Mouse (Mus musculus) bone marrow macrophage, adult 2 months (primary cell): Measurements from ENCODE around the gene Tmem179b.

Experiments used
- CTCF ChIP-seq: IDR thresholded peaks from 2 replicates; pipeline ENCODE4 v1.5.1; 2012; ENCODE audit warnings: low read depth, mild to moderate bottlenecking, low read length, moderate library complexity
- POLR2A ChIP-seq: IDR thresholded peaks from 2 replicates; pipeline ENCODE4 v1.6.1; 2012; ENCODE audit warnings: mild to moderate bottlenecking, low read depth, low read length, borderline replicate concordance

DNA sequence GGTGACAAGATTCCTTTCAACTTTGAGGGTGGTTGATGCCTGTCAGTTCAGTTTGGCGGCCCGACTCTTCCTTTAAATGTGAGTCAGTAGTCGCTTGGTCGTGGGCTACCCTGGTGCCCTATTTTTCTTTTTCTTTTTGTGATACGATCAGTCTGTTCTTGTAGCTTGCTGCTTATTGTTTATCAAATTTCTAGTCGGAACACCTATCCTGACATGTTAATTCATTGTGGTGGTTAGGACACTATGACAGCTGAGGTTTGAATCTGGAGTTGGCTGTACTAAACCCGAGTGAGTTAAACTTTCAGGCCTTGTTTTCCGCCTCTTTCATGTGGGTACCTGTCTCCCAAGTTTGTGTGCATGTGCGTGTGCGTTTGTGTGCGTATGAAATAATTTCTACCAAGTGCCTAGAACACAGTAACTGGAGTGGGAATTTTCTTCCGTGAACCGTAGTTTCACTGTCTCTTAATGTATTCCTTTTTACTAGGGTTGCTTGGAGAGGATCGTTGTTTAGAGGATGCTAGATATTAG, 16.7 kb downstream of the Tmem179b start:
- no peak for TF ChIP-seq CTCF
- no peak for TF ChIP-seq POLR2A
